Mouse (Mus musculus) megakaryocyte progenitor cell, adult 5-6 weeks (primary cell): ENCODE data around the gene 1700016K19Rik. TPM values are rescaled to one million over a fixed set of nuclear protein-coding genes. Genes with fewer than 3 reads are reported as not detected.
A peak's percentile ranks its signal among the peaks of the same experiment; 100 is the strongest.

ENCODE experiments used
- ATAC-seq: replicated peaks from 2 replicates; pipeline ENCODE4 v1.8.0; 2016; ENCODE audit warnings: mild to moderate bottlenecking, moderate TSS enrichment, inconsistent platforms; ENCODE audit not compliant: poor library complexity
- total RNA-seq, 2 experiments: library from RNA; stranded (forward) in 1 of 2; stranded (reverse) in 1 of 2; fragments of 157-497, 149-512 nt in 1 of 2; fragments of 200-1000 nt in 1 of 2; gene quantifications; 2 replicates each; pipeline versions ENCODE4 v1.2.3 to v1.2.4; 2015 to 2017

1700016K19Rik gene
- total RNA-seq (2015) (not detected in 2 replicates), total RNA-seq (2017) (not detected in 2 replicates)

GRCm38 (mm10) chr11:75999440-76000155 lies at the start of gene 1700016K19Rik:
Gene 1700016K19Rik, plus strand, starts transcription at chr11:75999912.
- peak; percentile 95 for ATAC-seq

- ATAC-seq: no peak
Measured at GRCm38 (mm10) chr11:75950459-75950858, 49.3 kb upstream of the 1700016K19Rik start.

- no peak for ATAC-seq
Measured at GRCm38 (mm10) chr11:75951895-75952294, 47.8 kb upstream of the 1700016K19Rik start.

DNA sequence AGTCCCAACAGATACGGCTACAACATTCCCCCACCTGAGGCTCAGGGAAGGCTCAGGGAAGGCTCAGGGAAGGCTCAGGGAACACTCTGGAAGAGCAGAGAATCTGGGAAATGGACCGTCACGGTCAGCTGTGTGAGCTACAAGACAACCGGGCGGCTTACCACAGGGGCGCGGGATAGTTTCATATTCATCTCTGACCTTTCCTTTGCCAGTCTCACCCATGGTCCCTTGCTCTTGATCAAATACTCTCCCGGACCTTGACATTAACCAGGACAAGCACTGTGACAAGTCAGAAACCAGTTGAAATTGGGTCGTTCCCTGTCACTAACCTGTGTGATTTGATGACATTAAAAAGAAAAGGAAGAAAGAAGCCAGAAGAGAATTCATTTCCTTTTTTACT lies 44.8 kb upstream of the 1700016K19Rik start:
- no peak for ATAC-seq

DNA sequence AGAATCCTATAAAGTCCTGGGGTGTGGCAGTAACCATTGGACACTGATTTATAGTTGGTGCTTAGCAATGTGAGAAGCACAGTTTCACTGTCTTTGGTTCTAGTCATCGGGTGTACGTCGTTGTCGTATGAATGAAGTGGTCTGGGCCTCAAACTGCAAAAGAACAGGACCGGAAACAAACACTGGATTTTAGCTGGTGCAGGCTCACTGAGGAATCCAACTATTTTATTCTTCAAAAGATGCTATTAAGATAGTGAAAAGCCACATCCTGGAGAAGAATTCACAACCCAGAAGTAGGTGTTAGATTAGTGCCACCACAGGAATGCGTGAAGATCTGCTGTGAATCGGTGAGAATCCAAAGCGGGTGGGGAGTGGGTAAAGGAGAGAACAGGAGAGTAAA lies 43.1 kb upstream of the 1700016K19Rik start:
- ATAC-seq: no peak; the same call in 1 of the 2 replicates

DNA sequence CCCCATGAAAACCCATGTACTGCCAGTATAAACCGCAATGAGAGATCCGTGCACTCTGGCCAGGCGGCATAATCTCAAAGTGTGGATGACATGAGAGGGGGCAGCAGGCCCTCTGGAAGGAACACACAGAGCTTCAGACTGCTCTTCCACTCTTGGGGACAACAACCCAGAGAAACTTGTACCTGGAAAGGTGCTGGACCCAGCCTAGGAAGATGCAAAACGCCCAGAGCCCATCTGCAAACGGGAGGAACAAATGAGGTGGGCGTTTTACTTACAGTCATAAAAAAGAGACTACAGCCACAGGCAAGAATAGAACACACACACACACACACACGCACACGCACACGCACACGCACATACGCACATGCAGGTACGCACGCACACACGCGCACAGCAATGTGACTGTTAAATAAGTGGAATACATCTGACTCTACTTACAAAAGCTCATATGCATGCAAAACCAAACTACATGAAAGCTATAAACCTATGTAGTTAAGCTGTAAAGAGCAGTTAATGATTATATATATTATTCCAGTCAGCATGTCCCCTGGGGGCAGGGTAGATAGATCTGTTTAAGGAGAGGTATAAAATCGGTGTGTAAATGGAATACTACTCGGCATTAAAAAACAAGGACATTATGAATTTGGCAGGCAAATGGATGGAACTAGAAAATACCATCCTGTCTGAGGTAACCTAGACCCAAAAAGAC lies 42.4 kb upstream of the 1700016K19Rik start:
- ATAC-seq: no peak

DNA sequence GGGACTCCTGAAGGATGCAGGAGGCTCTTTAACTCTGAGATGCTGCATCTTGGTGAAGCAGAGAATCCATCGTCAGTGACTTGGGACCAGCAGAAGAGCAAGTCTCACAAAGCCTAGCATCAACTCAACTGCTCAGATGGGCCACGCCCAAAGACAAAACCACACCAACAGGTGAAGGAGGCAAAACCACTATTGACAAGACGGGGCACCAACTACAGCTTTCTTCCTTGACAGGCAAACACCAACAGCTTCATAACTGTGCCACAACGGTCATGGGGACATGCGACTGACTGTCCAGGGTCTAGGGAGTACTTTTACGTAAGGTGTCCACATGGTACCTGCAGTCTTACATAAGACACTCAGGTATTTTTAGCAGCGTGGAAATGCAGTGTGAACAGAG lies 37.9 kb upstream of the 1700016K19Rik start:
- ATAC-seq: no peak

GRCm38 (mm10) chr11:75963730-75964475 lies 35.8 kb upstream of the 1700016K19Rik start:
- no peak for ATAC-seq

DNA sequence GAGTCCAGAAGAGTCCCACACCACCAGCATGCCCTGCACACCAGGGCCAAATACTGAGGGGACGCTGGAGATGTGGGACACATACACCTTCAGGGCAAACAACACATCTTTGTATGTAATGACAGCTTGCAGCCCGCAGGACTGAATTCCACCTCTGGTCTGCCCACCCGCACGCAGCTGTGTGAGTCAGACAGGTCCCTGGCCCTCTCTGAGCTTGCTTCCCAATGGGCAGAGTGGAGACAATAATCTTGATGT lies 35.3 kb upstream of the 1700016K19Rik start:
- ATAC-seq: no peak

DNA sequence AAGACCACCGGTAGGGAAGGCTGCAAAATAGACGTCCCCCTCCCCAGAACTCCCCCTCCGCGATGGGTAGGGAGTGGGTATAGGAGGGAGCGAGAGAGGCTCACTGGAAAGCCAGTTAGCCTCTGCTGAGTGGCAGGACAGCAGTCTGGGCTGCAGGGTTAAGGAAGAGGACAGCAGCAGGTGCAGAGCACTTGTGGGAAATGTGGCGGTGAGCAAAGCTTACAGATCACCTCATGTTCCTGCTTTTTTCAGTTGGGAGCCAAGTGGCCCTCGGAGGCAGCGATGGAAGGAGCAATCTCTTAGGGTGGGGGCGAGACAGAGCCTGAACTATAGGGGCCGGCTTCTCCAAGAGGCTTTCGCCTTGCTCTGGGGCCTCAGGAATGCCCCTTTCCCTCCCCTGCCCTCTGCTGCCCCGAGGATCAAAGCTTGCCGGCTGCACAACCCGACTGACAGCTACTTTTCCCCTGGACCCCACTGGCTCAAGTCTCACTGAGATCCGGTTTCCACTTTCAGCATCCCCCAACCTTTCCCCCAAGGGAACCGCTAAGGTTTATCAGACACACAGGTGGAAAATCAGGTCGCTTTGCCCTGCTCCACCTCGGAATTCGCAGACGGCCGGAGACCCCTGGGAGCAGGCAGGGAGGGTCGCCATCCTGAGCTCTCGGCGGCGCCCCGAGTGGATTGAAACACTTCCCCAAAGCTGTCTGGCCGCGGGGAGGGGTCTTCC lies 33.9 kb upstream of the 1700016K19Rik start:
- no peak for ATAC-seq

- peak; percentile 86 for ATAC-seq
Measured at GRCm38 (mm10) chr11:75966401-75967372, 33.0 kb upstream of the 1700016K19Rik start.

DNA sequence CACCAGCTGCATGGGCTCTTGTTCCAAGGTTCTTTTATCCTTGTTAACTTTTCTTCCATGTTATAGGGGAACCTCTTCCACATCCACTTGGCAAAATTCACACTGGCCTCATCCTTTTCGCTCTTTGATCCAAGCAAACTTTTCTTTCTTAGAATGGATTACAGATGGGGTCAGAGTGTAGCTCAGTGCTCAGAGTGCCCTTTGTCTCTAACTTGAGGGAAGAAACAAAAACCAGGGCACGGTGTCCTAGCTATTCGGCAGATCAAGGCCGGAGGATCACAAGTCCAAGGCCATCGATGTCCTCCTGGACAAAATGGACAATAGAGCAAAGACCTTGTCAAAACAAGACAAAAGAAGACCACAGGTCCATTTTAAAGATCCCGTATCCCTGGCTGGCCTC lies 31.0 kb upstream of the 1700016K19Rik start:
- ATAC-seq: no peak

DNA sequence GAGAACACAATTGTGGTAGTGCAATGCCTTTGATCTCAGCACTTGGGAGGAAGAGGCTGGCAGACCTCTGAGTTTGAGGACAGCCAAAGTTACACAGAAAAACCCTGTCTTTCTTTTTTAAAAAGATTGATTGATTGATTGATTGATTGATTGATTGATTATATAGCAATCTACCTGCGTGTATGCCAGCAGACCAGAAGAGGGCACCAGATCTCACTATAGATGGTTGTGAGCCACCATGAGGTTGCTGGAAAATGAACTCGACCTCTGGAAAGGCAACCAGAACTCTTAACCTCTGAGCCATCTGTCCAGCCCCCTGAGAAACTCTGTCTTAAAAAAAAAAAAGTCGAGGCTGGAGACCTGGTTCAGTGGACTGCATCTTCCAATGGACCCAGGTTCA lies 29.1 kb upstream of the 1700016K19Rik start:
- no peak for ATAC-seq

- ATAC-seq: no peak
Measured at GRCm38 (mm10) chr11:75972188-75972587, 27.5 kb upstream of the 1700016K19Rik start.

DNA sequence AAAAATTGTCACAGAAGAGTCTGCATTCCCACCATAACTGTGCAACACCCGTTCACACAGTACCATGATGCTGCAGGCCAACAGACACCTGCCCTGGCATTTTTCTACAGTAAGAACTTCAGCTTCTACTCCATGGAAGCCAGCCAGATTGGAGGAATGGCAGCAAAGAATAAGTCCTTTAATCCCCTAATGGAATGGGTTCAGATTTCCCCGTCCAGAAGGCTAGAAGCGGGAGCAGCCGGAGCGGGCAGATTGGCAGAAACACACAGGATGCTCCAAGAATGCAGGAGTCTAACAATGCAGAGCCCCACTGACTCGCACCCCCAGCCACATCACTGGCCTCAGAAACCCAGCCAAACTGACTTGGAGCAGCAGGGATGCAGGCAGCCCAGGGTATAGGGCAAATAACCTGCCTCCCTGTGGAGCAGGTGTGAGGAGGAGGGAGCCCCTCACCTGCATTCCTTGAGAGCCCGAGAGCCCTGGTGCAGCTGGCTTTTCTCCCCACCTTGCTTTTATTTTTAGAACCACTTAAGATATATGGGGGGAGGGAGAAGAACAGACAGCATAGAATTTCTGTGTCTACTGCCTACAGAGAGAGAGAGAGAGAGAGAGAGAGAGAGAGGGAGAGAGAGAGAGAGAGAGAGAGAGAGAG lies 26.7 kb upstream of the 1700016K19Rik start:
- ATAC-seq: no peak

GRCm38 (mm10) chr11:75973988-75974387 lies 25.7 kb upstream of the 1700016K19Rik start:
- ATAC-seq: no peak

GRCm38 (mm10) chr11:75976748-75977147 lies 23.0 kb upstream of the 1700016K19Rik start:
- peak; percentile 54; the same call in 1 of the 2 replicates for ATAC-seq

GRCm38 (mm10) chr11:75978051-75978450 lies 21.7 kb upstream of the 1700016K19Rik start:
- no peak for ATAC-seq

DNA sequence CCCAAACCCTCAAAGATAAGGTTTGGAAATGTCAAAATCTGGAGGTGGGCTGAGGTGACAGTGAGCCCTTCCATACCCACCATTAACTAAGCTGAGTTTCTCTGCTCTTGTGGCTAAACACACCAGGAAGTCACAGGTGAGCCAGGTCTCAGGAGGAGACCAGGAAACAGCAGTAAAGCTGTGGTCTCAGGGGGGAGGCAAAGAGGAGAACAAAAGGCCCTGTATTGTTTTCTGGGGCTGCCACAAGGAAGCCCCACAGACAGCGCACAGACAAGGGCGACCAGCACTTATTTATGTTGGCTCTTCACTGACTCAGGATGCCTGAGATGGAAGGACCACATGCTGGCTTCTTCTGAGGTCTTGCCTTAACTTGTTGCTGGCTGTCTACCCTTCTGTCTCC lies 19.3 kb upstream of the 1700016K19Rik start:
- no peak for ATAC-seq

- ATAC-seq: peak; percentile 88
Measured at GRCm38 (mm10) chr11:75983194-75983593, 16.5 kb upstream of the 1700016K19Rik start.
